Comparison of ENCODE assay signal across 8 mouse cellular contexts in genomic region chr6:39515739-39516131, GRCm38 (mm10). TPM values are rescaled to one million over a fixed set of nuclear protein-coding genes. Genes with fewer than 3 reads are reported as not detected.
DNase-seq lines count a peak whose midpoint lies in the region; ATAC-seq and TF ChIP-seq lines count a peak whose summit lies in the region.

No protein-coding gene starts in this region.

- no peaks in the 10 kb centered on the region for H3K27me3 ChIP-seq in liver, adult 2 months (ENCODE audit: control insufficient read depth, insufficient read depth, low read length)
- H3K27me3 ChIP-seq in liver, postnatal 0 days (ENCODE audit: insufficient read depth, low read length): no peaks in the 10 kb centered on the region
- no peaks in the 10 kb centered on the region for H3K27me3 ChIP-seq in embryonic facial prominence, embryonic 11.5 days (ENCODE audit: control insufficient read depth, insufficient read depth, low read length)
- H3K27me3 ChIP-seq in heart, postnatal 0 days (ENCODE audit: control insufficient read depth, insufficient read depth, low read length): no peaks in the 10 kb centered on the region
- H3K27me3 ChIP-seq in midbrain, embryonic 12.5 days: no peaks in the 10 kb centered on the region

- no peak overlapping the region for H3K9ac ChIP-seq in liver, adult 2 months (ENCODE audit: low read depth, low read length)
- no peak overlapping the region for H3K9ac ChIP-seq in liver, postnatal 0 days (replicated peaks)
- no peak overlapping the region for H3K9ac ChIP-seq in embryonic facial prominence, embryonic 11.5 days (replicated peaks; ENCODE audit: low read length)
- no peak overlapping the region for H3K9ac ChIP-seq in heart, postnatal 0 days (replicated peaks; ENCODE audit: low read depth, low read length)
- no peak overlapping the region; the same call in 1 of the 2 replicates for H3K9ac ChIP-seq in midbrain, embryonic 12.5 days (replicated peaks)

- no peaks in the 10 kb centered on the region for H3K36me3 ChIP-seq in liver, adult 2 months (ENCODE audit: control insufficient read depth, insufficient read depth, low read length)
- H3K36me3 ChIP-seq in liver, postnatal 0 days (replicated peaks; ENCODE audit: insufficient read depth, low read length): no peaks in the 10 kb centered on the region
- peaks cover 11% of the 10 kb centered on the region for H3K36me3 ChIP-seq in embryonic facial prominence, embryonic 11.5 days (replicated peaks; ENCODE audit: control insufficient read depth, insufficient read depth, low read depth, low read length)
- H3K36me3 ChIP-seq in heart, postnatal 0 days (replicated peaks; ENCODE audit: control insufficient read depth, insufficient read depth, low read length): peaks cover 17% of the 10 kb centered on the region
- H3K36me3 ChIP-seq in midbrain, embryonic 12.5 days: peaks cover 36% of the 10 kb centered on the region

- ATAC-seq in liver, postnatal 0 days: no peak
- ATAC-seq in embryonic facial prominence, embryonic 11.5 days (replicated peaks; ENCODE audit: insufficient number of reproducible peaks, low FRiP score, low TSS enrichment, low read depth): 0 out of 2 replicates have a peak, but pooled peaks have one; percentile 70
- peak; percentile 74 for ATAC-seq in heart, postnatal 0 days (ENCODE audit: insufficient read depth, low read depth)
- peak; percentile 79; the same call in 1 of the 2 replicates for ATAC-seq in midbrain, embryonic 12.5 days (ENCODE audit: low FRiP score, low read depth)

- H3K27ac ChIP-seq in liver, adult 2 months (replicated peaks; ENCODE audit: insufficient read depth, low read depth, low read length): peak overlapping the region; percentile 65; the same call in 1 of the 2 replicates
- H3K27ac ChIP-seq in liver, postnatal 0 days (ENCODE audit: low read depth): no peak overlapping the region
- peak overlapping the region; percentile 6 for H3K27ac ChIP-seq in embryonic facial prominence, embryonic 11.5 days (replicated peaks; ENCODE audit: low read depth, low read length)
- peak overlapping the region; percentile 73 for H3K27ac ChIP-seq in heart, postnatal 0 days (ENCODE audit: low read depth)
- H3K27ac ChIP-seq in midbrain, embryonic 12.5 days (replicated peaks): peak overlapping the region; percentile 66

- no peak for DNase-seq in liver, adult 2 months (ENCODE audit: extremely low read depth, low read depth, low spot score)
- DNase-seq in liver, postnatal 0 days: no peak
- peak; percentile 65 for DNase-seq in embryonic facial prominence, embryonic 11.5 days (ENCODE audit: low spot score)
- DNase-seq in heart, postnatal 0 days (ENCODE audit: low spot score): peak; percentile 14
- no peak for DNase-seq in adipocyte (ENCODE audit: low spot score)
- DNase-seq in frontal cortex, postnatal 25 days (ENCODE audit: low spot score in 2 of 2): no peak
- DNase-seq in lung, postnatal 10 days: no peak

- H3K4me1 ChIP-seq in liver, adult 2 months (ENCODE audit: control insufficient read depth, insufficient read depth, low read length): no peaks in the 10 kb centered on the region
- no peaks in the 10 kb centered on the region for H3K4me1 ChIP-seq in liver, postnatal 0 days (ENCODE audit: insufficient read depth)
- peaks cover 2% of the 10 kb centered on the region; the same call in 1 of the 2 replicates for H3K4me1 ChIP-seq in embryonic facial prominence, embryonic 11.5 days (ENCODE audit: control insufficient read depth, insufficient read depth, low read length)
- H3K4me1 ChIP-seq in heart, postnatal 0 days (ENCODE audit: control insufficient read depth, insufficient read depth): no peaks in the 10 kb centered on the region
- H3K4me1 ChIP-seq in midbrain, embryonic 12.5 days: peaks cover 8% of the 10 kb centered on the region

- no peak overlapping the region for H3K4me2 ChIP-seq in liver, postnatal 0 days (ENCODE audit: low read depth, low read length)
- H3K4me2 ChIP-seq in embryonic facial prominence, embryonic 11.5 days (ENCODE audit: low read depth, low read length): no peak overlapping the region
- H3K4me2 ChIP-seq in heart, postnatal 0 days (ENCODE audit: low read depth, low read length): peak overlapping the region; percentile 35
- no peak overlapping the region for H3K4me2 ChIP-seq in midbrain, embryonic 12.5 days (replicated peaks)

- no peaks in the 10 kb centered on the region for H3K79me2 ChIP-seq in liver, adult 2 months (ENCODE audit: control insufficient read depth, insufficient read depth, low read length)

- TF ChIP-seq CTCF in liver, adult 2 months (IDR thresholded peaks at IDR 0.05; ENCODE audit: low read depth, low read length): no peak
- TF ChIP-seq CTCF in liver, postnatal 0 days (IDR thresholded peaks at IDR 0.05; ENCODE audit: low read depth): no peak
- TF ChIP-seq CTCF in heart, postnatal 0 days (IDR thresholded peaks at IDR 0.05; ENCODE audit: low read depth): no peak

- peaks cover 5% of the 10 kb centered on the region; the same call in 1 of the 2 replicates for H3K9me3 ChIP-seq in liver, postnatal 0 days (ENCODE audit: low read length)
- no peaks in the 10 kb centered on the region for H3K9me3 ChIP-seq in embryonic facial prominence, embryonic 11.5 days (replicated peaks; ENCODE audit: control insufficient read depth, low read length)
- peaks cover 10% of the 10 kb centered on the region; the same call in 1 of the 2 replicates for H3K9me3 ChIP-seq in heart, postnatal 0 days (replicated peaks; ENCODE audit: control insufficient read depth, low read length)
- peaks cover 11% of the 10 kb centered on the region; the same call in 1 of the 2 replicates for H3K9me3 ChIP-seq in midbrain, embryonic 12.5 days

- TF ChIP-seq POLR2A in liver, adult 2 months (IDR thresholded peaks at IDR 0.05; ENCODE audit: extremely low read depth, insufficient read depth, low read length): no peak

- WGBS in liver, adult 2 months: 69% methylated on average over 6 of the region's 6 CpGs
- WGBS in liver, postnatal 0 days (ENCODE audit: insufficient replicate concordance): 54% methylated on average over 6 of the region's 6 CpGs
- 10% methylated on average over 6 of the region's 6 CpGs for WGBS in embryonic facial prominence, embryonic 11.5 days
- 39% methylated on average over 6 of the region's 6 CpGs for WGBS in heart, postnatal 0 days
- WGBS in midbrain, embryonic 12.5 days: 25% methylated on average over 6 of the region's 6 CpGs

- TF ChIP-seq EP300 in liver, postnatal 0 days (IDR thresholded peaks at IDR 0.05; ENCODE audit: low read depth): no peak
- no peak for TF ChIP-seq EP300 in heart, postnatal 0 days (IDR thresholded peaks at IDR 0.05; ENCODE audit: low read depth)

- H3K4me3 ChIP-seq in liver, adult 2 months (ENCODE audit: insufficient read depth, low read depth, low read length): no peak overlapping the region
- H3K4me3 ChIP-seq in liver, postnatal 0 days (ENCODE audit: low read depth, low read length): no peak overlapping the region
- H3K4me3 ChIP-seq in embryonic facial prominence, embryonic 11.5 days (ENCODE audit: low read depth, low read length): no peak overlapping the region
- H3K4me3 ChIP-seq in heart, postnatal 0 days (ENCODE audit: low read depth, low read length): no peak overlapping the region
- no peak overlapping the region for H3K4me3 ChIP-seq in midbrain, embryonic 12.5 days

RNA-seq across cellular contexts. Expression of gene Dennd2a, which starts 41.9 kb away (rescaled TPM):
- 1.3 and 1.6 TPM in 2 replicates for total RNA-seq in liver, adult 2 months (2014; rRNA removed)
- polyA plus RNA-seq in liver, adult 2 months (2012; rRNA removed): 2.0 TPM in 2 replicates
- polyA plus RNA-seq in liver, postnatal 0 days (2015; fragmentation: Nextera tagmentation; extraction: Ambion mirVana): 1.6 TPM in 2 replicates
- polyA plus RNA-seq in embryonic facial prominence, embryonic 11.5 days (2014; fragmentation: Nextera tagmentation; extraction: Ambion mirVana): 27.4 and 29.1 TPM in 2 replicates
- 7.3 and 9.0 TPM in 2 replicates for total RNA-seq in heart, postnatal 0 days (2014; rRNA removed; ENCODE audit: low replicate concordance)
- 5.5 TPM in 2 replicates for polyA plus RNA-seq in heart, postnatal 0 days (2015; fragmentation: Nextera tagmentation; extraction: Ambion mirVana)
- 61.4 and 68.5 TPM in 2 replicates for polyA plus RNA-seq in midbrain, embryonic 12.5 days (2016; fragmentation: Nextera tagmentation; extraction: Ambion mirVana)

RNA-seq across cellular contexts. Expression of gene Adck2, which starts 57.9 kb away (rescaled TPM):
- 4.4 and 4.5 TPM in 2 replicates for total RNA-seq in liver, adult 2 months (2014; rRNA removed)
- polyA plus RNA-seq in liver, adult 2 months (2012; rRNA removed): 4.2 and 5.1 TPM in 2 replicates
- polyA plus RNA-seq in liver, postnatal 0 days (2015; fragmentation: Nextera tagmentation; extraction: Ambion mirVana): 15.8 and 17.1 TPM in 2 replicates
- 25.1 and 26.7 TPM in 2 replicates for polyA plus RNA-seq in embryonic facial prominence, embryonic 11.5 days (2014; fragmentation: Nextera tagmentation; extraction: Ambion mirVana)
- 17.5 and 22.4 TPM in 2 replicates for total RNA-seq in heart, postnatal 0 days (2014; rRNA removed; ENCODE audit: low replicate concordance)
- 24.4 and 25.7 TPM in 2 replicates for polyA plus RNA-seq in heart, postnatal 0 days (2015; fragmentation: Nextera tagmentation; extraction: Ambion mirVana)
- polyA plus RNA-seq in midbrain, embryonic 12.5 days (2016; fragmentation: Nextera tagmentation; extraction: Ambion mirVana): 35.9 and 36.9 TPM in 2 replicates

Comparison
In these comparisons a context has a peak if more than half of its experiments do, and no peak if none do; other contexts are left out.
1. DNase-seq: peak in embryonic facial prominence, embryonic 11.5 days (single experiment) and heart, postnatal 0 days (single experiment); none in liver, adult 2 months (single experiment), liver, postnatal 0 days (single experiment), adipocyte (single experiment), frontal cortex, postnatal 25 days (0 of 2) and lung, postnatal 10 days (single experiment).